Mouse (Mus musculus): ENCODE data around the gene Sowahc. TPM values are rescaled to one million over a fixed set of nuclear protein-coding genes. Genes with fewer than 3 reads are reported as not detected.

The Sowahc gene
- total RNA-seq (2015) (10.0 and 19.3 TPM in 2 replicates), total RNA-seq (2017) (11.5 and 19.2 TPM in 2 replicates)

DNA sequence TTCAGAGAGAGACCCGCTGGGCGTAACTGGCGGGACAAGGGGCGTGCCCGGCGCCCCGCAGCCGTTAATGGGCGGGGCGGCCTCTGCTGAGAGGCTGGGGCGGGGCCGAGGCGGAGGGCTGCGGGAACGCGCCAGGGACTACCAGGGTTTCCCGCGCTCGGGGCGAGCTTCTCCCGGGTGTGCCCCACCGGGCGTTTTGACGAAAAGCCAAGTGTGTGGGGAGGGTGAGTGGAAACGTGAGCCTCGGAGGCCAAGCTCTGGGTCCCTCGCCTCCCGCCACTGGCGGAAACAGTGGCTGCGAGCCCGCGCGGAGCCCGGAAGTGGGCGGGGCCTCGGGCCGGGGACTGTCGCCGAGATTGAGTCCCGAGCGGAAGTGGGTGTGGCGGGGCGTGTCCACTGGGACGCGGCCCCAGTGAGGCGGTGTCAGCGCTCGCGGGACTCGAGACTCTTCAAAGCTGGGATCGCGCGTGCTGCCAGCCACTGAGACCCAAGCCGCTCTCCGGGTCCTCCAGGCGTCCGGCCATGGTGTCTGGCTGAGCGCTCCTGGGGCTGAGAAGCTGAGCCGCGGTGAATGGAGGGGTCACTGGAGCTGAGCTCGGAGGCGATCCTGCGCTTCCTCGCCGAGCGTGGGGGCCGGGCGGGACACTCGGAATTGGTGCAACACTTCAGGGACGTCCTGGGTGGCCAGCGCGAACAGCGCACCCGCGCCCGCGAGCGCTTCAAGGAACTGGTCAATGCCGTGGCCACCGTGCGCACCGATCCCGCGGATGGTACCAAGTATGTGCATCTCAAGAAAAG, at the start of gene Sowahc, which contains the start of gene Sept10:
TSS of gene Sowahc (plus strand) at position 481 of the 798 bp plus-strand sequence.
TSS of gene Sept10 (minus strand) at position 375 of the 798 bp plus-strand sequence.
- ATAC-seq (replicated peaks; ENCODE audit: poor library complexity) = peak; percentile 92

GRCm38 (mm10) chr10:59172539-59172938, 49.2 kb upstream of the Sowahc start:
- ATAC-seq (replicated peaks; ENCODE audit: poor library complexity) = no peak

DNA sequence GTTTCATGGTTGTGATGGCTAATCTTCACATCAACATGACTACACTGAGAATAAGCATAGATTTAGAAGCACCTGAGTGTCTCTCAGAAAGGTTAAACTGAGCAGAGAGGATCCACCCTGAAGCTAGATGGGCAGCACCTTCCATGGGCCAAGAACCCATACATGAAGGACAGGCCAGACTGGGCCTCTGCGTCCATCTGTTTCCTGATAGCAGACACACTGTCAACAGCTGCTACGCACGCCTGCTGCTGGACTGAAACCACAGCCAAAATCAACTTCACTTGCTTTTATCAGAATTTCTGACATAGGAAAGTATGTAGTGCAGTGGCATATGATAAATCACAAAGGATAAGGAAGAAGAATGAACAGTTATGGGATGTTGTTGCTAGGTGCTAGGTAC, 42.1 kb upstream of the Sowahc start:
- no peak for ATAC-seq (replicated peaks; ENCODE audit: poor library complexity)

- no peak for ATAC-seq (replicated peaks; ENCODE audit: poor library complexity)
These were observed 39.4 kb upstream of the Sowahc start for GRCm38 (mm10) chr10:59182306-59182705.

- no peak for ATAC-seq (replicated peaks; ENCODE audit: poor library complexity)
These were observed 26.9 kb upstream of the Sowahc start for GRCm38 (mm10) chr10:59194891-59195290.

DNA sequence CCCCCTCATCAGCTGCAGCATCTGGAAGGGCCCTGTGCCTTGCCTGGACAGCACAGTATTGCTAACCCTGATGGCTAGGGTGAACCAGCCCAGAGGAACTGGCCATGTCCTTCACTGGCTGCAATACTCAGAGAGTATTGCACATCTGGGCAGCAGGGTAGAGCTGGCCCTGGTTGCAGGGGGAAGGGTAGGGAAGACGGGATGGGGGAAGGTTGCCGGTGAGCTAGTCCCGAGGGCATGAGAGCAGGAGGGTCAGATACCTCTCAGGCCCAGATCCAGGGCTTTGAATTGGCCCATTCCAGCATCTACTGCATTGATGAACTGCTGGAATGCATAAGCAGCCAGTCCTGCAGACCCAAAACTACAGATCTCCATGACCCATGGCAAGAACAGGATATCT, 25.0 kb upstream of the Sowahc start:
- ATAC-seq (replicated peaks; ENCODE audit: poor library complexity) = no peak

DNA sequence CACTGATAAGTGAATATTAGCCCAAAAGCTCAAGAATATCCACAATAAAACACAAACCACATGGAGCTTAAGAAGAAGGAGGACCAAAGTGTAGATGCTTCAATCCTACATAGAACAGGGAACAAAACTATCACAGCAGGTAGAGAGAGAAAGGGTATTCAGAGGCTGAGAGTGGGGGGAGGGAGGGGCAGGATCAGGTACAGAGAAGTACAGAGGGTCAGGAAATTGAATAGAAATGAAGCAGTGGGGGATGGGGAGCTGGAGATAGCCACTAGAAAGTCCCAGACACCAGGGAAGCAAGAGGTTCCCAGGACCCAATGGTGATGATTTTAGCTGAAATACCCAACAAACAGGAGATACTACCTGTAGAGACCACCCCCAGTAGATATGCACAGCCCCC, 21.7 kb upstream of the Sowahc start:
- no peak for ATAC-seq (replicated peaks; ENCODE audit: poor library complexity)

GRCm38 (mm10) chr10:59220824-59221472, 805 bp upstream of the Sowahc start:
- no peak for ATAC-seq (replicated peaks; ENCODE audit: poor library complexity)

- ATAC-seq (replicated peaks; ENCODE audit: poor library complexity) = 0 out of 2 replicates have a peak, but pooled peaks have one; percentile 3
These were observed 733 bp downstream of the Sowahc start for GRCm38 (mm10) chr10:59222271-59223101.

DNA sequence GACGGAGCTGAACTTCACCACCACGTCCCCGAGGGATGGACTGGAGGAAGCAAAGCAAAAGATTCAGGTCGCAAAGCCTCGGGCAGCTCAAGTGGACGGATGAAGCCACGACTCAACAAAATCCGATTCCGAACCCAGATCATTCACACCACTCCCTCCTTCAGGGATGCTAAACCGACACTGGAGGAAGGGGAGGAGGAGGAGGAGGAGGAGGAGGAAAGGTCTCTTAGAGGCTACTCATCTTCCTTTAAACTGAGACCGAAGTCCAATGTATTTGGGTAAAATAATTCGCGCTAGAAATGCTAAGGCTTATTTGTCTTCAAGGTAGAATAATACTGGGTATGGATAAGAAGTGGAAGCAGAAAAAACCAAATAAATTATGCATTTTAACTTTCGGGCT, 1.5 kb downstream of the Sowahc start:
- no peak for ATAC-seq (replicated peaks; ENCODE audit: poor library complexity)

GRCm38 (mm10) chr10:59223890-59224289, 2.1 kb downstream of the Sowahc start:
- ATAC-seq (replicated peaks; ENCODE audit: poor library complexity) = no peak

DNA sequence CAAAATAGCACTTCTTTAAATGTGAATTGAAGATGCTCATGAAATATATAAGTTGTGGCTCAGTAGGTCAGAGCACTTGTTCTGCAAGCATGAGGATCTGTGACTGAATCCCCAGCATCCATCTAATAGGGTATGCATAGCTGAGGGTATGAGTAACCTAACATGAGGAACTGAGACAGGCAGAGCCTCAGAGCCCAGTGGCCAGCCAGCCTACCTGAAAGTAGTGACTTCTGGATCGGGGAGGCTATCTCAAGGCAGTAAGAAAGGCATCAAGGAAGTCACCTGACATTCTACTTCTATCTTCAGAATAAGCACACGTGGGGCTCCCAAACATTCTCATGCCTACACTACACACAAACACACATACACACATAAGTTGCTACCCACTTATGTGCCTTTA, 3.4 kb downstream of the Sowahc start:
- no peak for ATAC-seq (replicated peaks; ENCODE audit: poor library complexity)

DNA sequence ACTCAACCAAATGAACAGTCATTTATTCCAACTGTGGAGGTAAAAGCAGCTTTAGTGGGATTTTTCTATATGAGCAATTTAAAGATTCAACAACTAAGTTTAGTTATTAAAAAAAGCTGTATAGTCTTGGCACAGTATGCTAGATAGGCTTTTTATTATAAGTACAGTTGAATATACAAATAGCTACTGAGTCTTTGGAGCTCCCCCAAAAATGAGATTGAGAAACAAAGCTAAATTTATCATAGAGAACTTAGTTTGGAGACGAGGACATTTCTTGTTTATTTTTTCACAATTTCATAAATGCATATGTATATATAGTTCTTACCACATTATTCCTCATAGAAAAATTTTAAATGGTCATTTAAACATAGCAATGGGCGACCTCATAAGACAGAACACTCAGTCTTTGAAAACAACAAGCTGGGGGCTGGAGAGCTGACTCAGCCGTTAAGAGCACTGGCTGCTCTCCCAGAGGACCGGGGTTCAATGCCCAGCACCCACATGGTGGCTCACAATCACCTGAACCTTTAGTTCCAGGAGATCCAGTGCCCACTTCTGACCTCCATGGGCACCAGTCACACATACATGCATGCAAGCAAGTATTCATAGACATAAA, 7.6 kb downstream of the Sowahc start:
- no peak for ATAC-seq (replicated peaks; ENCODE audit: poor library complexity)

GRCm38 (mm10) chr10:59235227-59235626, 13.5 kb downstream of the Sowahc start:
- peak; percentile 62 for ATAC-seq (replicated peaks; ENCODE audit: poor library complexity)

DNA sequence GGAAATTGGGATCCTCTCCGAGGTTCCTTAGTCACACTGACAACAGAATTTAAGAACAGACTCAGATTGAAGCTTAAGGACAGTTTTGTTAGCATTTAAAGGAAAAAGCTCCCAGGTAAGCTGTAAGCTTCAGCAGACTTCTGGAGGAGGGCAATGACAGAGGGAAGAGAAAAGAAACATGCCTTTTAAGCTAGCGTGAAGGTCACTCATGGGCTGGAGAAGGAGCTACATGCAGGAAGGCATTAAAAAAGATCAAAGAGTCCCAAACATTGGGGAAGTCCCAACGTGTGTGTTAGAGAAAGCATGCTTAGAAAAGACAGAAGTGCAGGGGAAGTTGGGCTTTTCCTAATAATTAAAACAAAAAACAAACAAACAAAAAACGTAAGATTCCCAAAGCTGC, 14.1 kb downstream of the Sowahc start:
- no peak for ATAC-seq (replicated peaks; ENCODE audit: poor library complexity)

DNA sequence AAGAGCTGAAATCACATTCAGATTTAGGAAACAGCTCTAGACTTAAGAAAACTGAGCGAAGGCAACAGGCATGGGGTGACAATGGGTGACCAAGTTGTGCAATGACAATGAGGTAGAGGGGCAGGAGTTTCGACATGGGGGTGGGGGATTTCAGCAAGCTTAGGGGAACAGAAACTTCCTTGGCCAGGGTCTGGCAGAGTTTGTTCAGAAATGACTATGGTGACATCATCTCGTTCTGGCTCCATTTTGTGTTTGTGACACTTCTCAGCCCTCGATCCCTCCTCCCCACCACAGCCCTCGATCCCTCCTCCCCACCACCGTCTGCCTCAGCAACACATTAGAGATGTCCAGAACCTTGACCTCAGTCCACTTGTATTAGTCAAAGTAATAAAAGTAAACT, 14.7 kb downstream of the Sowahc start:
- peak; percentile 96 for ATAC-seq (replicated peaks; ENCODE audit: poor library complexity)

GRCm38 (mm10) chr10:59237757-59238156, 16.0 kb downstream of the Sowahc start:
- no peak for ATAC-seq (replicated peaks; ENCODE audit: poor library complexity)

- no peak for ATAC-seq (replicated peaks; ENCODE audit: poor library complexity)
These were observed 19.4 kb downstream of the Sowahc start for GRCm38 (mm10) chr10:59241141-59241541.

DNA sequence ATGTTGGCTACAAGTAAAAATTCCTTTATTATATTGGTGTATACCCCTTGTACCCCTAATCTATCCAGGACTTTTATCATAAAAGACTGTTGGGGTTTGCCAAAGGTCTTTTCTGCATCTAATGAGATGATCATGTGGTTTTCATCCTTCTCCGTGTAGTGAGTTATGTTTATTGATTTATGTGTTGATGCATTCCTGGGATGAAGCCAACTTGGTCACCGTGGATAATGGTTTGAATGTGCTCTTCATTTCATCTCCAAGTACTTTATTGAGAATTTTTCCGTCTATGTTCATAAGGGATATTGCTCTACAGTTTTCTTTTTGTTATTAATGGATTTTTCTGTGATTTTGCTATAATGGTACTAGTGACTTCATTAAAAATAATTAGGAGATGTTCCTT, 27.8 kb downstream of the Sowahc start:
- no peak for ATAC-seq (replicated peaks; ENCODE audit: poor library complexity)

GRCm38 (mm10) chr10:59250679-59251078, 28.9 kb downstream of the Sowahc start:
- no peak for ATAC-seq (replicated peaks; ENCODE audit: poor library complexity)

DNA sequence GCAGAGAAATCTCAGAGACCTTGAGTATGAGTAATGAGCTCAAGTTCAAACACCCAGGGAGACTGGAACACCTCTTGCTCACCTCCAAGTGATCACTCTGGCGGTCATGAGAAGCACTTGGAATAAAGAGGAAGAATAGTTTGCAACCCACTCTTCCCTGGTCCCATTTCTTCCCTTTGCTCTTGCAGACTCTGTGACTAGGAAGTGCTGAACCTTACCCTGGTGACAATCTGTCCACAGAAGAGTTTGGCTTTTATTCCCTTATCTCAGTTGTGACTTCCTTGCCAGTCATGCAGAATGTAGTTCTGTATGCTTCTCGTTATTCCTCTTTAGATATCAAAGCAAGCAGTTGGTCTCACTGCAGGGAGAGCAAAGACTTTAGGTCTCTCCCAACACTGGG, 30.2 kb downstream of the Sowahc start:
- ATAC-seq (replicated peaks; ENCODE audit: poor library complexity) = peak; percentile 43

Measured in megakaryocyte progenitor cell, adult 5-6 weeks (primary cell).